Mouse (Mus musculus): ENCODE results near the gene Nol9.

DNA sequence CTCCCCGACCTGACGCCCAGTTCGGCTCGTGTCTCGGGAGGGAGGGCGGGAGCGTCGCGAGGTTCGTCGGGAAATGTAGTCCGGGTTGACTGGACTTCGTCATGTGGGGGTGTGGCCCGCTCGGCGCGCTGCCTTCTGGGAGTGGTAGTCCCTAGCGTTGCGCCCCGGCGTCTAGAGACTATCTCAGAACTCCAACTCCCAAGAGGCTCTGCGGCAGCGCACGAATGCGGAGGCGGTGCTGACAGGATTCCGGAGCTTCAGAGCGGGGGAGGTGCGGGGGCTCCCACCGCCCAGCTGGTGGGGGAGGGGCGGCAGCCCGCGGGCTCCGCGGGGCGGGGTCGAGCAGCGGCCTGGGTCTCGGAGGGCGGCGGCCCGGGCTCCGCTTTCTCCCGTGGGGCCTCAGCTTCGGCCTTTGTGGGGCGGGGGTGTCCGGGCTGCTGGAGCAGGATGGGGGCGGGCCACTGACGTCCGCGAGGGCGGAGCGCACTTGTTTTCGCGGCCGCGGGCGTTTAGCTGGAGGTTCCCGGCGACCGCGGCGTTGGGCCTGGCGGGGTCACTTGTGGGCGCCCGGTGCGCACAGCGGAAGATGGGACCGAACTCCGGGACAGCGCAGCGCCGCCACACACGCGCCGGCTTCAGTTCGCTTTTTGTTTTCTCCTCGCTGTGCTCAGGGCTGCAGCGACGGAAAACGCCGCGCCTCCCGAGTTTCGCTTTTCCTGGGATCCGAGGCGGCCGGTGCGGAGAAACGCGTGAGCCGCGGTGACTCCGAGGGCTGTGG lies 42.8 kb upstream of the Nol9 start, which contains the start of gene Phf13:
- TF ChIP-seq CTCF (IDR thresholded peaks at IDR 0.05; ENCODE audit: borderline replicate concordance, extremely low read depth, insufficient read depth, insufficient read length) = no peak
- peak; percentile 77 for TF ChIP-seq POLR2A (IDR thresholded peaks at IDR 0.05; ENCODE audit: borderline replicate concordance, extremely low read depth, insufficient read depth, insufficient read length, poor library complexity, severe bottlenecking)
